Mouse (Mus musculus) embryonic facial prominence, embryonic 14.5 days (tissue): Measurements from ENCODE around the gene Oxld1. TPM values are rescaled to one million over a fixed set of nuclear protein-coding genes. Genes with fewer than 3 reads are reported as not detected.
A peak's percentile ranks its signal among the peaks of the same experiment; 100 is the strongest.

Experiments used
- ATAC-seq: fragments of 200-750 bp; cut with Nextera tagmentation; 2 replicates; pipeline ENCODE4 v1.8.0; 2017; ENCODE audit warnings: low read depth, moderate number of reproducible peaks, moderate TSS enrichment
- DNase-seq: peaks from one replicate; pipeline ENCODE4 v3.0.0-alpha.2; 2015; ENCODE audit warnings: low spot score
- H3K27ac ChIP-seq: fragments of 300-500 bp; sonication (generic); replicated peaks from 2 replicates; pipeline ENCODE4 v1.5.1; 2014; ENCODE audit warnings: low read depth, mild to moderate bottlenecking, low read length, moderate library complexity
- H3K27me3 ChIP-seq: fragments of 300-500 bp; sonication (generic); replicated peaks from 2 replicates; pipeline ENCODE4 v1.6.1; 2014; ENCODE audit warnings: low read length; ENCODE audit not compliant: control insufficient read depth, insufficient read depth
- H3K36me3 ChIP-seq: fragments of 300-500 bp; sonication (generic); 2 replicates; pipeline ENCODE4 v1.6.1; 2014; ENCODE audit warnings: low read length, mixed read lengths; ENCODE audit not compliant: control insufficient read depth, insufficient read depth
- H3K4me1 ChIP-seq: fragments of 300-500 bp; sonication (generic); 2 replicates; pipeline ENCODE4 v1.6.1; 2014; ENCODE audit warnings: antibody characterized with exemption, low read length; ENCODE audit not compliant: control insufficient read depth, insufficient read depth
- H3K4me2 ChIP-seq: fragments of 300-500 bp; sonication (generic); 2 replicates; pipeline ENCODE4 v1.6.1; 2014; ENCODE audit warnings: low read depth, mild to moderate bottlenecking, low read length, moderate library complexity, mixed read lengths
- H3K4me3 ChIP-seq: fragments of 300-500 bp; sonication (generic); 2 replicates; pipeline ENCODE4 v1.5.1; 2014; ENCODE audit warnings: low read depth, mild to moderate bottlenecking, low read length
- H3K9ac ChIP-seq: fragments of 300-500 bp; sonication (generic); 2 replicates; pipeline ENCODE4 v1.6.1; 2014; ENCODE audit warnings: low read depth, mild to moderate bottlenecking, low read length, moderate library complexity, mixed read lengths
- H3K9me3 ChIP-seq: fragments of 300-500 bp; sonication (generic); 2 replicates; pipeline ENCODE4 v1.6.1; 2016; ENCODE audit warnings: low read length; ENCODE audit not compliant: control insufficient read depth
- WGBS: fragments of 180-500 bp; shearing (Covaris S2); extraction: QIAGEN DNeasy Blood & Tissue Kit; methylation state at CpG from one replicate; pipeline ENCODE4 v1.1.7; 2014; 5-methylcytosine and 5-hydroxymethylcytosine counted together
- polyA plus RNA-seq: library from polyadenylated mRNA; unstranded; fragments of >200 nt; fragmentation: Nextera tagmentation; extraction: Ambion mirVana; gene quantifications from 2 replicates; pipeline ENCODE4 v1.2.1, GENCODE M21; 2014

Oxld1 gene
- polyA plus RNA-seq, 1 experiment from 2014 or later: 15.3 TPM

GRCm38 (mm10) chr11:120465521-120465920 lies 7.7 kb upstream of the Oxld1 start:
- Histone ChIP-seq H3K9ac (no peak overlapping the region), H3K27me3 (no peaks in the 10 kb centered on the region), H3K4me2 (0 out of 2 replicates have a peak overlapping the region, but pooled peaks have one; percentile 91), H3K4me1 (peaks cover 15% of the 10 kb centered on the region), H3K9me3 (no peaks in the 10 kb centered on the region), H3K4me3 (no peak overlapping the region), H3K36me3 (peaks cover 63% of the 10 kb centered on the region), H3K27ac (no peak overlapping the region)
- no peak for DNase-seq
- ATAC-seq: no peak
- 82% methylated on average over 4 of the region's 4 CpGs for WGBS

GRCm38 (mm10) chr11:120464365-120464764 lies 6.5 kb upstream of the Oxld1 start:
- Histone ChIP-seq H3K9me3 (no peaks in the 10 kb centered on the region), H3K27ac (no peak overlapping the region), H3K36me3 (peaks cover 61% of the 10 kb centered on the region), H3K27me3 (no peaks in the 10 kb centered on the region), H3K9ac (no peak overlapping the region), H3K4me3 (no peak overlapping the region), H3K4me1 (peaks cover 15% of the 10 kb centered on the region), H3K4me2 (no peak overlapping the region)
- WGBS: 84% methylated on average over 5 of the region's 5 CpGs
- DNase-seq (no peak), ATAC-seq (no peak)

GRCm38 (mm10) chr11:120463536-120463935 lies 5.7 kb upstream of the Oxld1 start:
- Histone ChIP-seq H3K27ac (no peak overlapping the region), H3K4me3 (no peak overlapping the region), H3K9ac (no peak overlapping the region), H3K9me3 (no peaks in the 10 kb centered on the region), H3K36me3 (peaks cover 59% of the 10 kb centered on the region), H3K4me2 (no peak overlapping the region), H3K27me3 (no peaks in the 10 kb centered on the region), H3K4me1 (peaks cover 12% of the 10 kb centered on the region)
- WGBS: 88% methylated on average over 2 of the region's 2 CpGs
- DNase-seq (no peak), ATAC-seq (no peak)

- H3K27me3 ChIP-seq: no peaks in the 10 kb centered on the region
- DNase-seq (no peak), ATAC-seq (no peak)
- H3K4me2 ChIP-seq: peak overlapping the region; percentile 72
- no peaks in the 10 kb centered on the region for H3K9me3 ChIP-seq
- WGBS: 74% methylated on average over 6 of the region's 6 CpGs
- H3K4me1 ChIP-seq: no peaks in the 10 kb centered on the region; the same call in 1 of the 2 replicates
- H3K36me3 ChIP-seq: peaks cover 44% of the 10 kb centered on the region
- peak overlapping the region; percentile 76; the same call in 1 of the 2 replicates for H3K27ac ChIP-seq
- peak overlapping the region; percentile 71 for H3K4me3 ChIP-seq
- peak overlapping the region; percentile 94 for H3K9ac ChIP-seq
Observed at GRCm38 (mm10) chr11:120458847-120459597, 1.2 kb upstream of the Oxld1 start.

GRCm38 (mm10) chr11:120457370-120457769 lies 498 bp downstream of the Oxld1 start:
- Histone ChIP-seq H3K4me2 (peak overlapping the region; percentile 72), H3K4me1 (no peaks in the 10 kb centered on the region; the same call in 1 of the 2 replicates), H3K9me3 (no peaks in the 10 kb centered on the region), H3K27ac (peak overlapping the region; percentile 76), H3K9ac (peak overlapping the region; percentile 94), H3K4me3 (peak overlapping the region; percentile 71), H3K27me3 (no peaks in the 10 kb centered on the region), H3K36me3 (peaks cover 30% of the 10 kb centered on the region)
- DNase-seq (no peak), ATAC-seq (peak; percentile 14)
- 37% methylated on average over 14 of the region's 14 CpGs for WGBS

- H3K4me1 ChIP-seq: no peaks in the 10 kb centered on the region; the same call in 1 of the 2 replicates
- 97% methylated on average over 7 of the region's 7 CpGs for WGBS
- DNase-seq (no peak), ATAC-seq (no peak)
- H3K4me2 ChIP-seq: no peak overlapping the region
- no peak overlapping the region for H3K27ac ChIP-seq
- H3K9me3 ChIP-seq: no peaks in the 10 kb centered on the region
- H3K36me3 ChIP-seq: peaks cover 11% of the 10 kb centered on the region; the same call in 1 of the 2 replicates
- H3K4me3 ChIP-seq: no peak overlapping the region
- H3K27me3 ChIP-seq: no peaks in the 10 kb centered on the region
- H3K9ac ChIP-seq: no peak overlapping the region
Observed at GRCm38 (mm10) chr11:120455413-120455812, 2.5 kb downstream of the Oxld1 start.

- Histone ChIP-seq H3K9me3 (no peaks in the 10 kb centered on the region), H3K27ac (no peak overlapping the region), H3K9ac (no peak overlapping the region), H3K4me3 (no peak overlapping the region), H3K27me3 (no peaks in the 10 kb centered on the region), H3K4me2 (no peak overlapping the region), H3K4me1 (no peaks in the 10 kb centered on the region; the same call in 1 of the 2 replicates), H3K36me3 (peaks cover 8% of the 10 kb centered on the region; the same call in 1 of the 2 replicates)
- ATAC-seq (no peak), DNase-seq (no peak)
- WGBS: 86% methylated on average over 4 of the region's 4 CpGs
Observed at GRCm38 (mm10) chr11:120454965-120455364, 2.9 kb downstream of the Oxld1 start.

GRCm38 (mm10) chr11:120453306-120453705 lies 4.6 kb downstream of the Oxld1 start, which contains the start of gene Pde6g:
Gene Pde6g, minus strand, starts transcription at chr11:120453500.
- WGBS: 82% methylated on average over 4 of the region's 4 CpGs
- no peak within 1 kb of the TSS for H3K4me3 ChIP-seq

More at GRCm38 (mm10) chr11:120453306-120453705, 4.6 kb downstream of the Oxld1 start, which contains the start of gene Pde6g:
- ATAC-seq (no peak), DNase-seq (no peak)
- no peak within 1 kb of the TSS for H3K27ac ChIP-seq
- no peaks in the 10 kb centered on the region for H3K9me3 ChIP-seq
- no peak within 1 kb of the TSS for H3K4me2 ChIP-seq
- H3K4me1 ChIP-seq: no peaks in the 10 kb centered on the region; the same call in 1 of the 2 replicates
- no peaks in the 10 kb centered on the region for H3K36me3 ChIP-seq
- no peaks in the 10 kb centered on the region for H3K27me3 ChIP-seq
- no peak within 1 kb of the TSS for H3K9ac ChIP-seq
